Mouse (Mus musculus) MEL (cell line): ENCODE results near the gene Nrsn2. TPM values are rescaled to one million over a fixed set of nuclear protein-coding genes. Genes with fewer than 3 reads are reported as not detected.

Experiments
- DNase-seq: peaks from one replicate; pipeline ENCODE4 v3.0.0; 2011; ENCODE audit warnings: low read depth, low spot score
- H3K27ac ChIP-seq: 2 replicates; pipeline ENCODE4 v1.5.1; 2012; ENCODE audit warnings: low read depth, mild to moderate bottlenecking, control low read depth, low read length, moderate library complexity; ENCODE audit not compliant: control insufficient read depth
- H3K27me3 ChIP-seq, 2 experiments: fragments of 150-350 bp in 1 of 2; sonication (generic) in 1 of 2; 2 replicates each; pipeline ENCODE4 v1.6.1; 2012; ENCODE audit warnings: low read length in 2 of 2, mild to moderate bottlenecking in 2 of 2, improper control_type of control experiment in 1 of 2, moderate library complexity in 1 of 2; ENCODE audit not compliant: insufficient read depth in 2 of 2, control insufficient read depth in 1 of 2
- H3K36me3 ChIP-seq, 2 experiments: 2 replicates each; pipeline ENCODE4 v1.6.1; 2012 to 2014; ENCODE audit warnings: low read length in 2 of 2, improper control_type of control experiment in 1 of 2, inconsistent platforms in 1 of 2, mild to moderate bottlenecking in 1 of 2; ENCODE audit not compliant: insufficient read depth in 2 of 2, control insufficient read depth in 1 of 2
- H3K4me1 ChIP-seq, 2 experiments: fragments of 150-350 bp in 1 of 2; sonication (generic) in 1 of 2; 2 replicates each; pipeline ENCODE4 v1.6.1; 2012; ENCODE audit warnings: low read length in 2 of 2, improper control_type of control experiment in 1 of 2, mild to moderate bottlenecking in 1 of 2; ENCODE audit not compliant: insufficient read depth in 2 of 2, control insufficient read depth in 1 of 2
- H3K4me3 ChIP-seq, 2 experiments: fragments of 150-350 bp in 1 of 2; sonication (generic) in 1 of 2; 2 replicates each; pipeline ENCODE4 v1.5.1; 2012; ENCODE audit warnings: low read depth in 2 of 2, low read length in 2 of 2, mild to moderate bottlenecking in 2 of 2, moderate library complexity in 2 of 2, control low read depth in 1 of 2, improper control_type of control experiment in 1 of 2; ENCODE audit not compliant: control insufficient read depth in 1 of 2, insufficient read depth in 1 of 2
- H3K79me2 ChIP-seq: 2 replicates; pipeline ENCODE4 v1.6.1; 2012; ENCODE audit warnings: mild to moderate bottlenecking, low read length, moderate library complexity; ENCODE audit not compliant: control insufficient read depth, poor library complexity, insufficient read depth
- H3K9ac ChIP-seq: 2 replicates; pipeline ENCODE4 v1.6.1; 2012; ENCODE audit warnings: low read depth, mild to moderate bottlenecking, control low read depth, low read length, moderate library complexity; ENCODE audit not compliant: control insufficient read depth, poor library complexity, severe bottlenecking
- H3K9me3 ChIP-seq: fragments of 150-350 bp; sonication (generic); replicated peaks from 2 replicates; pipeline ENCODE4 v1.6.1; 2012; ENCODE audit warnings: mild to moderate bottlenecking, low read length, improper control_type of control experiment, moderate library complexity; ENCODE audit not compliant: insufficient read depth
- CHD1 ChIP-seq: IDR thresholded peaks from 2 replicates; pipeline ENCODE4 v1.6.1; 2012; ENCODE audit warnings: low read depth, mild to moderate bottlenecking, inconsistent platforms, low read length, improper control_type of control experiment
- CHD2 ChIP-seq: IDR thresholded peaks from 2 replicates; pipeline ENCODE4 v1.6.1; 2011; ENCODE audit warnings: low read length, improper control_type of control experiment
- CTCF ChIP-seq, 3 experiments: IDR thresholded peaks in 2 of 3; conservative IDR thresholded peaks in 1 of 3; 2 replicates each; pipeline ENCODE4 v1.5.1; 2011 to 2012; ENCODE audit warnings: low read length in 3 of 3, low read depth in 2 of 3, mild to moderate bottlenecking in 2 of 3, improper control_type of control experiment in 1 of 3, inconsistent platforms in 1 of 3, mixed read lengths in 1 of 3, moderate library complexity in 1 of 3; ENCODE audit not compliant: control insufficient read depth in 1 of 3, insufficient read depth in 1 of 3, poor library complexity in 1 of 3, severe bottlenecking in 1 of 3
- E2F4 ChIP-seq: IDR thresholded peaks from 2 replicates; pipeline ENCODE4 v1.6.1; 2011; ENCODE audit warnings: low read depth, low read length, improper control_type of control experiment, borderline replicate concordance
- EP300 ChIP-seq, 2 experiments: IDR thresholded peaks; 2 replicates each; pipeline ENCODE4 v1.6.1; 2011; ENCODE audit warnings: improper control_type of control experiment in 2 of 2, low read length in 2 of 2, low read depth in 1 of 2, mild to moderate bottlenecking in 1 of 2
- ETS1 ChIP-seq: IDR thresholded peaks from 2 replicates; pipeline ENCODE4 v1.6.1; 2012; ENCODE audit warnings: low read depth, mild to moderate bottlenecking, inconsistent platforms, low read length, improper control_type of control experiment, moderate library complexity
- GABPA ChIP-seq: IDR thresholded peaks from 2 replicates; pipeline ENCODE4 v1.6.1; 2012; ENCODE audit warnings: low read depth, mild to moderate bottlenecking, inconsistent platforms, low read length, improper control_type of control experiment, moderate library complexity
- GATA1 ChIP-seq: IDR thresholded peaks from 2 replicates; pipeline ENCODE4 v1.6.1; 2011; ENCODE audit warnings: low read depth, low read length, improper control_type of control experiment
- KAT2A ChIP-seq: conservative IDR thresholded peaks from 2 replicates; pipeline ENCODE4 v1.6.1; 2012; ENCODE audit warnings: low read depth, low read length, improper control_type of control experiment, inconsistent platforms
- MAFK ChIP-seq: IDR thresholded peaks from 2 replicates; pipeline ENCODE4 v1.6.1; 2011; ENCODE audit warnings: low read depth, mild to moderate bottlenecking, low read length, improper control_type of control experiment, borderline replicate concordance
- MAX ChIP-seq: IDR thresholded peaks from 2 replicates; pipeline ENCODE4 v1.6.1; 2011; ENCODE audit warnings: low read length, improper control_type of control experiment
- MAZ ChIP-seq: IDR thresholded peaks from 2 replicates; pipeline ENCODE4 v1.6.1; 2012; ENCODE audit warnings: low read depth, mild to moderate bottlenecking, inconsistent platforms, low read length, improper control_type of control experiment
- MEF2A ChIP-seq: IDR thresholded peaks from 2 replicates; pipeline ENCODE4 v1.6.1; 2014; ENCODE audit warnings: low read depth, mild to moderate bottlenecking, inconsistent platforms, low read length, improper control_type of control experiment; ENCODE audit not compliant: poor library complexity, insufficient replicate concordance, severe bottlenecking; ENCODE audit errors: extremely low read depth
- MYB ChIP-seq: IDR thresholded peaks from 2 replicates; pipeline ENCODE4 v1.6.1; 2011; ENCODE audit warnings: mild to moderate bottlenecking, low read depth, low read length, improper control_type of control experiment
- NRF1 ChIP-seq: IDR thresholded peaks from 2 replicates; pipeline ENCODE4 v1.6.1; 2014; ENCODE audit warnings: low read depth, mild to moderate bottlenecking, inconsistent platforms, low read length, improper control_type of control experiment, moderate library complexity; ENCODE audit not compliant: poor library complexity, insufficient read depth, severe bottlenecking
- POLR2A ChIP-seq, 2 experiments: IDR thresholded peaks; 2 replicates each; pipeline ENCODE4 v1.6.1; 2011 to 2012; ENCODE audit warnings: low read length in 2 of 2, mild to moderate bottlenecking in 2 of 2, control low read depth in 1 of 2, improper control_type of control experiment in 1 of 2, low read depth in 1 of 2, moderate library complexity in 1 of 2; ENCODE audit not compliant: control insufficient read depth in 1 of 2, insufficient read depth in 1 of 2, poor library complexity in 1 of 2
- POLR2AphosphoS2 ChIP-seq: IDR thresholded peaks from 2 replicates; pipeline ENCODE4 v1.6.1; 2011; ENCODE audit warnings: low read length, improper control_type of control experiment
- POLR2AphosphoS5 ChIP-seq: IDR thresholded peaks from 2 replicates; pipeline ENCODE4 v1.6.1; 2012; ENCODE audit warnings: low read depth, borderline replicate concordance, mild to moderate bottlenecking, inconsistent platforms, low read length, moderate library complexity, mixed read lengths
- RAD21 ChIP-seq: IDR thresholded peaks from 2 replicates; pipeline ENCODE4 v1.6.1; 2011; ENCODE audit warnings: mild to moderate bottlenecking, low read depth, low read length, improper control_type of control experiment
- RCOR1 ChIP-seq: IDR thresholded peaks from 2 replicates; pipeline ENCODE4 v1.6.1; 2012; ENCODE audit warnings: low read depth, mild to moderate bottlenecking, inconsistent platforms, low read length, improper control_type of control experiment
- SIN3A ChIP-seq: IDR thresholded peaks from 2 replicates; pipeline ENCODE4 v1.6.1; 2012; ENCODE audit warnings: low read length, improper control_type of control experiment, inconsistent platforms
- SMC3 ChIP-seq: IDR thresholded peaks from 2 replicates; pipeline ENCODE4 v1.6.1; 2011; ENCODE audit warnings: low read depth, low read length, improper control_type of control experiment
- TAL1 ChIP-seq: IDR thresholded peaks from 2 replicates; pipeline ENCODE4 v1.6.1; 2012; ENCODE audit warnings: mild to moderate bottlenecking, inconsistent platforms, low read length, moderate library complexity, mixed read lengths
- TBP ChIP-seq: IDR thresholded peaks from 2 replicates; pipeline ENCODE4 v1.8.0; 2011; ENCODE audit warnings: low read depth, low read length, improper control_type of control experiment
- UBTF ChIP-seq: IDR thresholded peaks from 2 replicates; pipeline ENCODE4 v1.6.1; 2012; ENCODE audit warnings: low read depth, mild to moderate bottlenecking, inconsistent platforms, low read length, improper control_type of control experiment, moderate library complexity, borderline replicate concordance; ENCODE audit not compliant: insufficient read depth
- USF1 ChIP-seq: IDR thresholded peaks from 2 replicates; pipeline ENCODE4 v1.6.1; 2014; ENCODE audit warnings: low read depth, mild to moderate bottlenecking, inconsistent platforms, low read length, improper control_type of control experiment, moderate library complexity
- USF2 ChIP-seq, 2 experiments: IDR thresholded peaks; 2 replicates each; pipeline ENCODE4 v1.6.1; 2011 to 2012; ENCODE audit warnings: improper control_type of control experiment in 2 of 2, low read length in 2 of 2, borderline replicate concordance in 1 of 2, inconsistent platforms in 1 of 2, low read depth in 1 of 2, mild to moderate bottlenecking in 1 of 2; ENCODE audit not compliant: insufficient read depth in 1 of 2
- ZKSCAN1 ChIP-seq: IDR thresholded peaks from 2 replicates; pipeline ENCODE4 v1.6.1; 2012; ENCODE audit warnings: low read depth, mild to moderate bottlenecking, inconsistent platforms, low read length, improper control_type of control experiment, moderate library complexity
- ZNF384 ChIP-seq: IDR thresholded peaks from 2 replicates; pipeline ENCODE4 v1.6.1; 2012; ENCODE audit warnings: low read depth, mild to moderate bottlenecking, inconsistent platforms, low read length, improper control_type of control experiment
- polyA plus RNA-seq, 2 experiments: library from polyadenylated mRNA; stranded (reverse) in 1 of 2; unstranded in 1 of 2; fragments of >175 nt in 1 of 2; fragments of >200 nt in 1 of 2; gene quantifications; 2 replicates each; pipeline versions ENCODE4 v1.2.1 to v1.2.4; 2012; ENCODE audit warnings: low replicate concordance in 2 of 2, low read depth in 1 of 2; ENCODE audit not compliant: insufficient read length in 2 of 2, insufficient read depth in 1 of 2, missing spikeins in 1 of 2
- total RNA-seq: library from RNA; depleted of rRNA; stranded (reverse); fragments of 300-350 nt; gene quantifications from 2 replicates; pipeline ENCODE4 v1.2.3, GENCODE M21; 2012

Nrsn2 gene
- total and polyA plus RNA-seq, 3 experiments: not detected

GRCm38 (mm10) chr2:152367917-152368316 is 8.5 kb downstream of the Nrsn2 start:
- H3K4me1 ChIP-seq: peaks cover 9 to 11% of the 10 kb centered on the region in 2 experiments
- TF ChIP-seq SIN3A (no peak), MAZ (no peak), CHD2 (no peak), NRF1 (no peak)
- TF ChIP-seq, all 39 proteins: peak for 0
- Histone ChIP-seq H3K4me3 (no peak overlapping the region), H3K36me3 (peaks cover 0 to 6% of the 10 kb centered on the region in 2 experiments; a peak in 2 of 4 replicates), H3K9ac (no peak overlapping the region), H3K79me2 (no peaks in the 10 kb centered on the region), H3K27me3 (no peaks in the 10 kb centered on the region), H3K27ac (no peak overlapping the region), H3K9me3 (no peaks in the 10 kb centered on the region)
- no peak for DNase-seq

GRCm38 (mm10) chr2:152363245-152364147 is 12.9 kb downstream of the Nrsn2 start:
- peaks cover 0 to 4% of the 10 kb centered on the region in 2 experiments; a peak in 3 of 4 replicates for H3K4me1 ChIP-seq
- H3K9ac ChIP-seq: peak overlapping the region; percentile 78
- H3K9me3 ChIP-seq: no peaks in the 10 kb centered on the region
- H3K79me2 ChIP-seq: no peaks in the 10 kb centered on the region
- H3K27ac ChIP-seq: peak overlapping the region; percentile 86
- no peaks in the 10 kb centered on the region for H3K36me3 ChIP-seq
- H3K4me3 ChIP-seq: peak overlapping the region; percentile 55 to 66
- H3K27me3 ChIP-seq: no peaks in the 10 kb centered on the region
- peak; percentile 95 for DNase-seq
- TF ChIP-seq E2F4 (no peak), CTCF (IDR thresholded peaks at IDR 0.05 in 2 of 3, conservative IDR thresholded peaks at IDR 0.05 in 1 of 3; ENCODE audit: control insufficient read depth in 1 of 3, insufficient read depth in 1 of 3, low read depth in 2 of 3, low read length in 3 of 3, poor library complexity in 1 of 3, severe bottlenecking in 1 of 3) (peak; percentile 89 to 98 (median 94)), RAD21 (peak; percentile 71), POLR2AphosphoS2 (no peak), USF1 (peak; percentile 77), UBTF (no peak), TAL1 (no peak), SIN3A (peak; percentile 57), ZNF384 (peak; percentile 74), EP300 (IDR thresholded peaks at IDR 0.05; ENCODE audit: low read depth in 1 of 2, low read length in 2 of 2) (peak; percentile 6 to 37; a peak in 1 of 4 replicates), TBP (peak; percentile 40; the same call in 1 of the 2 replicates), MAX (peak; percentile 95), SMC3 (peak; percentile 69), GATA1 (0 out of 2 replicates have a peak, but pooled peaks have one; percentile 19), ETS1 (peak; percentile 6; the same call in 1 of the 2 replicates), CHD1 (peak; percentile 82; the same call in 1 of the 2 replicates), RCOR1 (no peak), MYB (no peak), USF2 (IDR thresholded peaks at IDR 0.05; ENCODE audit: borderline replicate concordance in 1 of 2, insufficient read depth in 1 of 2, low read depth in 1 of 2, low read length in 2 of 2) (no peak), POLR2AphosphoS5 (no peak), MAFK (no peak), POLR2A (IDR thresholded peaks at IDR 0.05; ENCODE audit: control insufficient read depth in 1 of 2, insufficient read depth in 1 of 2, low read depth in 1 of 2, low read length in 2 of 2, poor library complexity in 1 of 2) (peak in 1 of 2 experiments; percentile 63; a peak in 2 of 4 replicates), GABPA (no peak), MEF2A (no peak), ZKSCAN1 (no peak), KAT2A (no peak; the same call in 1 of the 2 replicates)
